8 mouse cellular contexts compared by ENCODE assay signal in the genomic region with DNA sequence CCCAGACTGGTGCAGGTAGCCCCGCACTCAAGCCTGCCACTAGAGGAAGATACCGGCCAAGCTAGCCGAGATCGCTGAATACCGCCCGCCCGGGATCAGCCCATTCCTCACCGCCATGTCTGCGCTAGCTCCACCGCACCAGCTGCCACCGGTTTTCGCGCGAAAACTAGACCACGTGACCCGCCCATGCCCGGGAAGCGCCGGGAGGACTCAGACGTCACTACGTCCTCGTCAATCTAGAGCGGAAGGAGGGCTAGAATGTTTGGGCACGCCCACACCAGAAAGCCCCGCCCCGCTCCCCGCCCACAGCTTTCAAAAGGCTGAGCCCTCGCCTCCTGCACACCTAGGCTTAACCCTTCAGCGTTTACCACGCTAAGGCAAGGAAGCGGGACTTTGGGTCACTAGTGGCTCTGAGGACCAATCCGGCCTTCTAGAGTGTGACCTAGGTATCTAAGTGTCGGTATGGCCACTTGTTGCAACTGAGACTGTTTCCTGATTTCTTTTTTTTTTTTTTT. TPM values are rescaled to one million over a fixed set of nuclear protein-coding genes. Genes with fewer than 3 reads are reported as not detected.
A peak's percentile ranks its signal among the peaks of the same experiment; 100 is the strongest.
DNase-seq lines count a peak whose midpoint lies in the region; ATAC-seq and TF ChIP-seq lines count a peak whose summit lies in the region.

A gene (minus strand): TSS at position 247 of the 515 bp plus-strand sequence.

- peaks cover 30% of the 10 kb centered on the region for H3K36me3 ChIP-seq in embryonic facial prominence, embryonic 15.5 days
- peaks cover 34% of the 10 kb centered on the region for H3K36me3 ChIP-seq in limb, embryonic 14.5 days (ENCODE audit: control insufficient read depth, insufficient read depth, low read length)
- H3K36me3 ChIP-seq in midbrain, postnatal 0 days (ENCODE audit: insufficient read depth, low read length): no peaks in the 10 kb centered on the region

- TF ChIP-seq POLR2A in bone marrow, adult 2 months (IDR thresholded peaks at IDR 0.05; ENCODE audit: borderline replicate concordance, control insufficient read depth, low read depth, low read length): peak; percentile 71; the same call in 1 of the 2 replicates
- no peak for TF ChIP-seq POLR2A in limb, embryonic 14.5 days (IDR thresholded peaks at IDR 0.05; ENCODE audit: borderline replicate concordance, extremely low read depth, insufficient read depth, insufficient read length)

- peak; percentile 83 for ATAC-seq in embryonic facial prominence, embryonic 15.5 days (ENCODE audit: insufficient number of reproducible peaks, low FRiP score, low TSS enrichment, low read depth)
- peak; percentile 90 for ATAC-seq in limb, embryonic 14.5 days (ENCODE audit: low FRiP score, low read depth)
- peak; percentile 75 for ATAC-seq in midbrain, postnatal 0 days (ENCODE audit: low FRiP score)

- peak within 1 kb of the TSS; percentile 69 for H3K4me2 ChIP-seq in embryonic facial prominence, embryonic 15.5 days (replicated peaks)
- peak within 1 kb of the TSS; percentile 70 for H3K4me2 ChIP-seq in limb, embryonic 14.5 days (replicated peaks; ENCODE audit: low read depth, low read length, severe bottlenecking)
- H3K4me2 ChIP-seq in midbrain, postnatal 0 days (ENCODE audit: low read depth, low read length, poor library complexity, severe bottlenecking): peak within 1 kb of the TSS; percentile 93

- no peaks in the 10 kb centered on the region for H3K27me3 ChIP-seq in embryonic facial prominence, embryonic 15.5 days
- no peaks in the 10 kb centered on the region for H3K27me3 ChIP-seq in limb, embryonic 14.5 days (ENCODE audit: control insufficient read depth, insufficient read depth, low read length)
- no peaks in the 10 kb centered on the region for H3K27me3 ChIP-seq in midbrain, postnatal 0 days (ENCODE audit: insufficient read depth, low read length)

- H3K27ac ChIP-seq in bone marrow, adult 2 months (ENCODE audit: control insufficient read depth, insufficient read depth, low read depth, low read length, poor library complexity): peak within 1 kb of the TSS; percentile 16; the same call in 1 of the 2 replicates
- peak within 1 kb of the TSS; percentile 82 for H3K27ac ChIP-seq in embryonic facial prominence, embryonic 15.5 days (replicated peaks)
- peak within 1 kb of the TSS; percentile 75 for H3K27ac ChIP-seq in limb, embryonic 14.5 days (replicated peaks; ENCODE audit: low read depth, low read length)
- peak within 1 kb of the TSS; percentile 70 for H3K27ac ChIP-seq in midbrain, postnatal 0 days (ENCODE audit: low read depth, low read length)

- DNase-seq in 416B (ENCODE audit: low read depth): peak; percentile 97
- DNase-seq in heart, adult 8-10 months (ENCODE audit: low spot score): peak; percentile 94
- DNase-seq in kidney, adult 9 months: peak; percentile 97
- peak; percentile 96 for DNase-seq in limb, embryonic 14.5 days (ENCODE audit: low spot score)
- DNase-seq in midbrain, postnatal 0 days (ENCODE audit: low spot score): peak; percentile 95
- DNase-seq in spleen, postnatal 14 days (ENCODE audit: low spot score in 2 of 2): peak; percentile 94 to 97

- H3K9ac ChIP-seq in embryonic facial prominence, embryonic 15.5 days: peak within 1 kb of the TSS; percentile 61
- H3K9ac ChIP-seq in limb, embryonic 14.5 days (ENCODE audit: low read depth, low read length, severe bottlenecking): peak within 1 kb of the TSS; percentile 87
- H3K9ac ChIP-seq in midbrain, postnatal 0 days (replicated peaks; ENCODE audit: low read length, poor library complexity, severe bottlenecking): peak within 1 kb of the TSS; percentile 70

- no peaks in the 10 kb centered on the region for H3K9me3 ChIP-seq in embryonic facial prominence, embryonic 15.5 days (replicated peaks)
- no peaks in the 10 kb centered on the region for H3K9me3 ChIP-seq in limb, embryonic 14.5 days (ENCODE audit: control insufficient read depth, low read length)
- H3K9me3 ChIP-seq in midbrain, postnatal 0 days (ENCODE audit: low read length): no peaks in the 10 kb centered on the region

- H3K4me3 ChIP-seq in bone marrow, adult 2 months (replicated peaks; ENCODE audit: control insufficient read depth, low read depth, low read length): peak within 1 kb of the TSS; percentile 82
- H3K4me3 ChIP-seq in embryonic facial prominence, embryonic 15.5 days (replicated peaks): peak within 1 kb of the TSS; percentile 64
- peak within 1 kb of the TSS; percentile 78 for H3K4me3 ChIP-seq in limb, embryonic 14.5 days (replicated peaks; ENCODE audit: low read length)
- peak within 1 kb of the TSS; percentile 57 for H3K4me3 ChIP-seq in midbrain, postnatal 0 days (ENCODE audit: low read depth, low read length)

- WGBS in bone marrow, adult 2 months: under 1% methylated on average over 33 of the region's 33 CpGs
- WGBS in embryonic facial prominence, embryonic 15.5 days: under 1% methylated on average over 33 of the region's 33 CpGs
- 2% methylated on average over 31 of the region's 33 CpGs for WGBS in limb, embryonic 14.5 days
- WGBS in midbrain, postnatal 0 days: under 1% methylated on average over 33 of the region's 33 CpGs

- no peak for TF ChIP-seq CTCF in bone marrow, adult 2 months (IDR thresholded peaks at IDR 0.05; ENCODE audit: control insufficient read depth, insufficient read depth, low read length)
- no peak for TF ChIP-seq CTCF in midbrain, postnatal 0 days (IDR thresholded peaks at IDR 0.05)

- peaks cover 1% of the 10 kb centered on the region; the same call in 1 of the 2 replicates for H3K4me1 ChIP-seq in bone marrow, adult 2 months (ENCODE audit: control insufficient read depth, insufficient read depth, low read length)
- H3K4me1 ChIP-seq in embryonic facial prominence, embryonic 15.5 days: peaks cover 31% of the 10 kb centered on the region
- peaks cover 23% of the 10 kb centered on the region for H3K4me1 ChIP-seq in limb, embryonic 14.5 days (ENCODE audit: control insufficient read depth, insufficient read depth, low read length)
- peaks cover 13% of the 10 kb centered on the region for H3K4me1 ChIP-seq in midbrain, postnatal 0 days (ENCODE audit: insufficient read depth, low read length)

RNA-seq across cellular contexts. Expression of the gene that starts here (rescaled TPM):
- 78.2 and 120 TPM in 2 replicates for polyA plus RNA-seq in bone marrow, adult 2 months (2011; ENCODE audit: insufficient read depth, insufficient read length, low replicate concordance, missing spikeins)
- polyA plus RNA-seq in embryonic facial prominence, embryonic 15.5 days (2015; fragmentation: Nextera tagmentation; extraction: Ambion mirVana): 101 and 102 TPM in 2 replicates
- total RNA-seq in heart, adult 8-10 months (2022): 1 to 10 TPM; 4.7 to 6.7 (median 5.6) TPM
- polyA plus RNA-seq in limb, embryonic 14.5 days (2012; rRNA removed): 107 and 122 TPM in 2 replicates
- 108 and 111 TPM in 2 replicates for polyA plus RNA-seq in limb, embryonic 14.5 days (2014; fragmentation: Nextera tagmentation; extraction: Ambion mirVana)
- total RNA-seq in midbrain, postnatal 0 days (2014; rRNA removed): 11.4 and 16.2 TPM in 2 replicates
- 7.6 and 7.7 TPM in 2 replicates for polyA plus RNA-seq in midbrain, postnatal 0 days (2015; fragmentation: Nextera tagmentation; extraction: Ambion mirVana)

Comparison
In these comparisons a context has a peak if more than half of its experiments do, and no peak if none do; other contexts are left out.
1. Peak in every context shown above with its lines: DNase-seq, ATAC-seq, H3K4me3 ChIP-seq and H3K27ac ChIP-seq.
2. H3K27ac ChIP-seq: peak in every context shown above with its lines; median percentile 82 in embryonic facial prominence, embryonic 15.5 days; 75 in limb, embryonic 14.5 days; 70 in midbrain, postnatal 0 days; 16 in bone marrow, adult 2 months.